Mouse (Mus musculus) heart, adult 2 months (tissue): Measurements from ENCODE around the gene Nkiras1. TPM values are rescaled to one million over a fixed set of nuclear protein-coding genes. Genes with fewer than 3 reads are reported as not detected.
"Not testable (repeated sequence)": the region's sequence is repeated elsewhere in the genome, so short reads cannot be mapped to it uniquely, and the experiment has no call there.

Experiments
- DNase-seq, 2 experiments: peaks; one replicate each; pipeline ENCODE4 v3.0.0; 2021
- H3K27ac ChIP-seq: fragments of 200-600 bp; 2 replicates; pipeline ENCODE4 v1.8.1; 2022
- H3K27me3 ChIP-seq: fragments of 200-500 bp; 2 replicates; pipeline ENCODE4 v1.6.1; 2012; ENCODE audit warnings: mild to moderate bottlenecking, low read length, inconsistent platforms, mixed read lengths; ENCODE audit not compliant: control insufficient read depth, insufficient read depth
- H3K36me3 ChIP-seq: fragments of 200-500 bp; 2 replicates; pipeline ENCODE4 v1.6.1; 2012; ENCODE audit warnings: low read length, inconsistent platforms; ENCODE audit not compliant: control insufficient read depth, insufficient read depth
- H3K4me1 ChIP-seq: fragments of 200-500 bp; 2 replicates; pipeline ENCODE4 v1.6.1; 2011; ENCODE audit warnings: low read length; ENCODE audit not compliant: control insufficient read depth, insufficient read depth
- H3K4me3 ChIP-seq: fragments of 200-600 bp; 2 replicates; pipeline ENCODE4 v1.8.1; 2022
- H3K79me2 ChIP-seq: fragments of 200-500 bp; replicated peaks from 2 replicates; pipeline ENCODE4 v1.6.1; 2012; ENCODE audit warnings: mild to moderate bottlenecking, inconsistent platforms, low read length, moderate library complexity, mixed read lengths; ENCODE audit not compliant: control insufficient read depth, insufficient read depth
- H3K9ac ChIP-seq: fragments of 200-500 bp; 2 replicates; pipeline ENCODE4 v1.6.1; 2012; ENCODE audit warnings: low read depth, mild to moderate bottlenecking, control low read depth, inconsistent platforms, low read length, mixed read lengths
- CTCF ChIP-seq: fragments of 200-600 bp; IDR thresholded peaks from 2 replicates; pipeline ENCODE4 v1.8.1; 2022; ENCODE audit warnings: antibody characterized with exemption, mild to moderate bottlenecking, moderate library complexity
- EP300 ChIP-seq: fragments of 200-500 bp; IDR thresholded peaks from 2 replicates; pipeline ENCODE4 v1.6.1; 2011; ENCODE audit warnings: low read depth, low read length, control low read depth; ENCODE audit not compliant: insufficient read depth
- POLR2A ChIP-seq: fragments of 200-500 bp; IDR thresholded peaks from 2 replicates; pipeline ENCODE4 v1.6.1; 2011; ENCODE audit warnings: mild to moderate bottlenecking, low read depth, low read length, control low read depth; ENCODE audit not compliant: insufficient read depth
- WGBS: fragments of 180-500 bp; shearing (Covaris S2); methylation state at CpG from one replicate; pipeline ENCODE4 v1.1.7; 2018; 5-methylcytosine and 5-hydroxymethylcytosine counted together
- intact Hi-C: fragments of 180-260 bp; cut with DNase I; formaldehyde crosslinking; loops from one replicate; pipeline ENCODE4 v1.15.1; 2025
- long read RNA-seq: library from polyadenylated mRNA; stranded (forward); transcript quantifications from one replicate; pipeline ENCODE4 v2.0.0, GENCODE M21; 2021
- polyA plus RNA-seq: library from polyadenylated mRNA; depleted of rRNA; stranded (reverse); fragments of >200 nt; gene quantifications from 2 replicates; pipeline ENCODE4 v1.2.3, GENCODE M21; 2012; rRNA removed
- total RNA-seq, 2 experiments: library from RNA; stranded (reverse); gene quantifications; 2 replicates each; pipeline ENCODE4 v1.2.3; 2021

The Nkiras1 gene
- total RNA-seq (10 to 100 TPM; 31.5 to 35.9 TPM), polyA plus RNA-seq (12.7 and 18.8 TPM in 2 replicates)
- long read RNA-seq, full-length matches to known transcripts: 35 of 40 reads
- long read RNA-seq, partial matches to known transcripts: 0 of 40 reads
- long read RNA-seq, other reads (novel, unspliced or antisense): 5 of 40 reads

DNA sequence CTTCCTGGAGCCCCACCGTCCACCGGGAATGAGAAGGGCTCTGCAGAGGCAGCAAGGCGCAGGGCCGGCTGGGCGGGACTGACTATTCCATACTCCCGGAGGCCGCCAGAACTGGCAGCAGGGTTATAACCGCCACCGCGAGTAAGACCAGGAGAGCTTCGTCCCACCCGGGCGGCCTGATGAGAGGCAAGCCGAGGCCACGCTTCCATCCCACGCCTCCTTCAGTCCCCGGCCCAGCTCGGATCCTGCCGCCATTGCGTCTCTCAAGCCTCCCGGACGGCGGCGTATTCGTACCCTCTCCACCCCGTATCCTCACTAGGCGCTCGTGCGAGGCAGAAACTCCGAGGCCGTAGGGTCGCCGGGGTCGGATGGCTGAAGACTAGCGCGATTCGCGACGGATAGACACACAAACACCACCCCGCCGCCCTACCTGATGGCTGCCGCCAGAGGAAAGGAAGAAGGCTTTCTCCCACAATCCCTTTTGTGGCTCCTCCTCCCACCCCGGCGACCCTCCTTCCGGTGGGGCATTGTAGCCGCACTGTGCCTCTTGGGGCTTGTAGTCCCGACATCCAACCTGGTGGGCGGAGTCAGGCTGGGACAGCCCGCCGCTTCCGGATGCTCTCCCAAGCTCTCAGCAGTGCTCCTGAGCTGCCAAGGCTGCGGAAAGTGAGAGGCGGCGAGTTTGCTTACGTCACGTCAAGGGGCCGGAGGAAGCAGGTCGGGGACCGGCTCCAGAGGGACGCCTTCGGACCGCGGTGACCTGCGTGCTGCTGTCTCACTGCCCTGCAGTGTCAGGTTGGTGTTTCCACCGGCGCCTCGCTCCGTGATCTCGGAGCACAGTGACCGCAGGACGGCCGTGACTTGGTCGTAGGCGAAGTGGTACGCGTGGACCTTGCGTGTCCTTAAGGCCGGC lies at the start of gene Nkiras1, which contains the start of gene Rpl15:
TSS of gene Nkiras1 (plus strand) at position 608 of the 913 bp plus-strand sequence.
TSS of gene Rpl15 (minus strand) at position 863 of the 913 bp plus-strand sequence.
- peaks cover 9% of the 10 kb centered on the region for H3K36me3 ChIP-seq
- H3K27ac ChIP-seq: peak within 1 kb of the TSS; percentile 97
- no peaks in the 10 kb centered on the region for H3K27me3 ChIP-seq
- TF ChIP-seq POLR2A: peak; percentile 90
- TF ChIP-seq EP300: peak; percentile 85
- peak; percentile 50 for TF ChIP-seq CTCF
- peak within 1 kb of the TSS; percentile 95 for H3K9ac ChIP-seq
- peaks cover 2% of the 10 kb centered on the region for H3K4me1 ChIP-seq
- peak within 1 kb of the TSS; percentile 84 for H3K4me3 ChIP-seq
- peak; percentile 96 to 100 for DNase-seq
- under 1% methylated on average over 78 of the region's 78 CpGs for WGBS
- peaks cover 2% of the 10 kb centered on the region; the same call in 1 of the 2 replicates for H3K79me2 ChIP-seq
- intact Hi-C loops: loop anchor here (1.0 to 2.0 kb wide), 2 partner anchors 32 to 58 kb away; no protein-coding TSS in a partner anchor

DNA sequence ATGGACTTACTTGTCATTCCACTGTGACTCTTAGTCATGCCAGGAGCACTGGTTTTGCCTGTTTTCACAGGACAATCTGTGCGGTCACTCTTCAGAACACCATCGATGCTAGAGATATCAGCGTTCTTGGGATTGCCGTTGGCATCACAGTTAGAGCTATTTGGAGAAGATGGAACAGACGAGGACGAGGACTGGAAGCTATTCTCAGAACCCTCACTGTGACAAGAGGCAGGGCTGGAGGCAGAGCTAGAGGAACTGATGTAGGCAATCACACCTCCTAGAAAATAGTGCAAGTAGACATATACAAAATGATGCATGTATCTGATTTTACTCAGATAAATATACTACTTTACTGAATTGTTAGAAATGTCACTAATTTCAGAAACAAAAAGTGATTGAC lies 49.0 kb upstream of the Nkiras1 start:
- no peak overlapping the region for H3K27ac ChIP-seq
- DNase-seq: no peak
- no peak for TF ChIP-seq POLR2A
- intact Hi-C loops: no loop called here
- no peak overlapping the region for H3K9ac ChIP-seq
- no peak overlapping the region for H3K4me3 ChIP-seq
- H3K4me1 ChIP-seq: peaks cover 10% of the 10 kb centered on the region
- peaks cover 41% of the 10 kb centered on the region for H3K36me3 ChIP-seq
- H3K27me3 ChIP-seq: no peaks in the 10 kb centered on the region
- peaks cover 14% of the 10 kb centered on the region for H3K79me2 ChIP-seq
- 73% methylated on average over 6 of the region's 6 CpGs for WGBS

DNA sequence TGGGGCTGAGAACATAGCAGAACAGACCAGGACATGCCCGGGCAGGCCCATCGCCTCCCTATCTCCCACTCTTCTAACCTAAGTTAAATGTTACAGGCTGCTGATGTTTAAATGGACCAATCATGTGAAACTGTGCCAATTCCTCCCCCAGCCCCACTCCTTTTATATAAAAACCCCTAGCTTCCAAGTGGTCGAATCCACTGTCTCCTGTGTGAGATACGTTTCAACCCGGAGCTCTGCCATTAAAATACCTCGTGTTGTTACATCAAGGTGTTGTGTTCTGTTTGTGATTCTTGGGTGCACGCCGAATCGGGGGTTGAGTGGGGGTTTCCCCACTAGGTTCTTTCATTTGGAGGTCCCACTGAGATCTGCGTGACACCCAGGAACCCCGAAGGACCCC lies 45.5 kb upstream of the Nkiras1 start:
- H3K27ac ChIP-seq, H3K9ac ChIP-seq, H3K4me3 ChIP-seq, H3K27me3 ChIP-seq, intact Hi-C loops, H3K4me1 ChIP-seq, DNase-seq: not testable (repeated sequence)
- peaks cover 16% of the 10 kb centered on the region for H3K79me2 ChIP-seq
- peaks cover 16% of the 10 kb centered on the region for H3K36me3 ChIP-seq
- WGBS: 90% methylated on average over 11 of the region's 11 CpGs

DNA sequence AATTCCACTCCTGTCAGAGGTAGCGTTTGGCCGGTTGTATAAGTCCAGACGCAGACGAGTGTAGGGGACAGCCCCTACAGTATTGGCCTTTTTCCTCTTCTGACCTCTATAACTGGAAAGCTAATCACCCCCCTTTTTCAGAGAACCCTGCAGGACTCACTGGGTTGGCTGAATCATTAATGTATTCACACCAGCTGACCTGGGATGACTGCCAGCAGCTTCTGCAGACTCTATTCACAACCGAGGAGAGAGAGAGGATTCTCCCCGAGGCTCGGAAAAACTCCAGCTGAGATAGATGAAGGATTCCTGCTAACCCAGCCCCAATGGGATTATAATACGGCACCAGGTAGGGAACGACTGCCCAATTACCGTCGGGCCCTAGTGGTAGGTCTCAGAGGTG lies 44.8 kb upstream of the Nkiras1 start:
- Histone ChIP-seq H3K36me3 (peaks cover 14% of the 10 kb centered on the region), H3K79me2 (peaks cover 15% of the 10 kb centered on the region), H3K9ac (0 out of 2 replicates have a peak overlapping the region, but pooled peaks have one; percentile 38)
- H3K4me1 ChIP-seq, H3K27me3 ChIP-seq, H3K4me3 ChIP-seq, H3K27ac ChIP-seq, intact Hi-C loops: not testable (repeated sequence)
- 42% methylated on average over 11 of the region's 11 CpGs for WGBS
- DNase-seq: peak in 1 of 2 experiments; percentile 28

DNA sequence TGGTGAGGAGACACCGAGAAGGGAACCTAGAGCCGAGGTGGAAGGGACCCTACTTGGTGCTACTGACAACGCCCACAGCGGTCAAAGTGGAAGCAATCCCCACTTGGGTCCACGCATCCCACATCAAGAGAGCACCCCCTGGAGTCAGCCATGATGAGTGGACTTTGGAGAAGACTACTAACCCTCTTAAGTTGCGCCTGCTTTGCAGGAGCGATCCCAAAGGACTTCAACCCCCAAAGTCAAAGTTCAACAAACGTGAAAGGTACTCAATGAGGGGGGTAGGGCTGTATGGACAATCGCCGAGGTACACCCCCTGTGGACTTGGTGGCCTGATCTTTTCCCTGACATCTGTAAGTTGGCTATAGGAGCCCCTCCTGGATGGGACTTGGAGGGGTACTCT lies 41.2 kb upstream of the Nkiras1 start:
- intact Hi-C loops, H3K27me3 ChIP-seq, DNase-seq, H3K9ac ChIP-seq, H3K27ac ChIP-seq, H3K4me3 ChIP-seq: not testable (repeated sequence)
- Histone ChIP-seq H3K4me1 (peaks cover 14% of the 10 kb centered on the region), H3K36me3 (peaks cover 29% of the 10 kb centered on the region), H3K79me2 (peaks cover 13% of the 10 kb centered on the region)
- 96% methylated on average over 10 of the region's 10 CpGs for WGBS

DNA sequence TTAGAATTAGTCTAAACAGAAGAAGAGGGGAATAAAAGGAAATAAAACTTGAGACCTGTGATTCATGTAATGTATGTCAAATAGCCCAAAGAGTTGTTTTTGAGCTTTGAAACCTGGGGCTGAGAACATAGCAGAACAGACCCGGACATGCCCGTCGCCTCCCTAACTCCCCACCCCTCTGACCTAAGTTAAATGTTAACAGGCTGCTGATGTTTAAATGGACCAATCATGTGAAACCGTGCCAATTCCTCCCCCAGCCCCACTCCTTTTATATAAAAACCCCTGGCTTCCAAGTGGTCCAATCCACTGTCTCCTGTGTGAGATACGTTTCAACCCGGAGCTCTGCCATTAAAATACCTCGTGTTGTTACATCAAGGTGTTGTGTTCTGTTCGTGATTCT lies 39.1 kb upstream of the Nkiras1 start:
- H3K79me2 ChIP-seq: peaks cover 11% of the 10 kb centered on the region
- H3K36me3 ChIP-seq: peaks cover 31% of the 10 kb centered on the region
- intact Hi-C loops, H3K27me3 ChIP-seq, DNase-seq, H3K4me3 ChIP-seq, H3K9ac ChIP-seq, H3K27ac ChIP-seq: not testable (repeated sequence)
- 86% methylated on average over 8 of the region's 8 CpGs for WGBS
- H3K4me1 ChIP-seq: peaks cover 16% of the 10 kb centered on the region
